Mouse (Mus musculus): ENCODE results near the gene Csmd2. TPM values are rescaled to one million over a fixed set of nuclear protein-coding genes. Genes with fewer than 3 reads are reported as not detected.

The Csmd2 gene
- polyA plus RNA-seq, 1 experiment from 2014 or later: not detected

DNA sequence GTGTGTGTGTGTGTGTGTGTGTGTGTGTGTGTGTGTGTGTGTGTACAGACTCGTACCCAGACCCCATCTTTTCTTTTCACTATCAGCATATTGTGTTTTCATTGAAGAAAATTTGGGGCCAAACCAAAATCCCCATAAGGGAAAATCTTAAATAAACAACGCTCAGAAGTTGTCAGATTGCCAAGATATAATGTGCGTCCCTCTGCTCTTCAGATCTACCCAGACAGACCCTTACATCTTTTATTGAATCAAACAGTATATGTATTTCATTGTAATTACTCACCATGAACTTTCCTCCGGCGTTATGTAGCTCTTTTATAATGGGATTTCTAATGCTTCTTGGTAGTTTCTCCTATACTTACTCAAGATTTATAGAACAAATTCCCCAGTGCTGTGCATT, 479.1 kb downstream of the Csmd2 start:
- Histone ChIP-seq H3K27ac (ENCODE audit: low read depth) (no peak overlapping the region), H3K4me2 (ENCODE audit: low read depth, low read length) (no peak overlapping the region), H3K9me3 (ENCODE audit: low read length) (no peaks in the 10 kb centered on the region), H3K27me3 (ENCODE audit: insufficient read depth, low read length) (no peaks in the 10 kb centered on the region), H3K4me1 (ENCODE audit: insufficient read depth) (no peaks in the 10 kb centered on the region), H3K4me3 (ENCODE audit: low read depth, low read length) (no peak overlapping the region), H3K36me3 (replicated peaks; ENCODE audit: insufficient read depth, low read length) (no peaks in the 10 kb centered on the region), H3K9ac (replicated peaks) (no peak overlapping the region)
- 77% methylated on average over 5 of the region's 5 CpGs for whole genome bisulfite sequencing (ENCODE audit: insufficient replicate concordance)
- TF ChIP-seq EP300 (IDR thresholded peaks at IDR 0.05; ENCODE audit: low read depth) (no peak), CTCF (IDR thresholded peaks at IDR 0.05; ENCODE audit: low read depth) (no peak)
- ATAC-seq: no peak
- DNase-seq: no peak

DNA sequence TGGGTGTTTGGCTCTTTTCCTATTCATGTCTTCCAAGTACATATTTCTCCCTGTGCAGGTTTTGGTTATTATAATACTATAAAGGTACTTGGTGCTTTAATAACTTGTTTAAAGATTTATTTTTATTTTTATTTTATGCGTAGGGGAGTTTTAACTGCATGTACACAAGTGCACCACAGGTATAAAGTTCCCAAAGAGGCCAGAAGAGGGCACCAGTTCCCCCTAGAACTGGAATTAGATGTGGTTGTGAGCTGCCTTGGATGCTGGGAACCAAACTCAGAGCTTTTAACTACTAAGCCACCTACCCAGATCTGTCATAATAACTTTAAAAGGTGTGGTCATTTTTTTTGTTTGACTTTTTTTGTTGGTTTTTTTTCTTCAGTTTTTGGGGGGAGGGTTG, 480.4 kb downstream of the Csmd2 start:
- TF ChIP-seq EP300 (IDR thresholded peaks at IDR 0.05; ENCODE audit: low read depth) (no peak), CTCF (IDR thresholded peaks at IDR 0.05; ENCODE audit: low read depth) (no peak)
- Histone ChIP-seq H3K27me3 (ENCODE audit: insufficient read depth, low read length) (no peaks in the 10 kb centered on the region), H3K27ac (ENCODE audit: low read depth) (no peak overlapping the region), H3K4me3 (ENCODE audit: low read depth, low read length) (no peak overlapping the region), H3K4me1 (ENCODE audit: insufficient read depth) (no peaks in the 10 kb centered on the region), H3K9me3 (ENCODE audit: low read length) (no peaks in the 10 kb centered on the region), H3K9ac (replicated peaks) (no peak overlapping the region), H3K4me2 (ENCODE audit: low read depth, low read length) (no peak overlapping the region), H3K36me3 (replicated peaks; ENCODE audit: insufficient read depth, low read length) (no peaks in the 10 kb centered on the region)
- ATAC-seq (no peak), DNase-seq (no peak)
- 80% methylated on average over 1 of the region's 1 CpGs for WGBS (ENCODE audit: insufficient replicate concordance)

DNA sequence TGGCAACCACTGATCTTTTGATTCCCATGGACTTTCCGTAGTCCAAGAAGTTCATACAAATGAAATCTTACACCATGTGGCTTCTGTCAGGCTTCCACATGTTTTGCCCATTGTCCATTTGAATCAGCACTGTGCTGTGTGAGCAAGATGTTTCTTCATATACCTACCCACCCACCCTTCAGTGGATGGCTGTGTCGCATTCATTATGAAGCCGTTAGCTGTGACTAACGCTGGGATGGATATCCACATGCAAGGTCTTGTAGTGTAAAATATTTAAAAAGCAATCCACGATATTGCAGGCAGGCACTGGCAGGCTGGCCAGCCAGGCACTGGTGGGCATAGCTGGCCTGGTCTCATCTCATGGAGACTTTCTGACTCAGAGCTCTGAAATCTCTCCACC, 488.6 kb downstream of the Csmd2 start:
- H3K9ac ChIP-seq (replicated peaks): no peak overlapping the region
- no peak overlapping the region for H3K27ac ChIP-seq (ENCODE audit: low read depth)
- no peak overlapping the region for H3K4me3 ChIP-seq (ENCODE audit: low read depth, low read length)
- no peak overlapping the region for H3K4me2 ChIP-seq (ENCODE audit: low read depth, low read length)
- no peaks in the 10 kb centered on the region for H3K27me3 ChIP-seq (ENCODE audit: insufficient read depth, low read length)
- ATAC-seq (no peak), DNase-seq (no peak)
- WGBS (ENCODE audit: insufficient replicate concordance): 81% methylated on average over 5 of the region's 5 CpGs
- no peaks in the 10 kb centered on the region for H3K9me3 ChIP-seq (ENCODE audit: low read length)
- H3K36me3 ChIP-seq (replicated peaks; ENCODE audit: insufficient read depth, low read length): no peaks in the 10 kb centered on the region
- no peaks in the 10 kb centered on the region for H3K4me1 ChIP-seq (ENCODE audit: insufficient read depth)
- TF ChIP-seq EP300 (IDR thresholded peaks at IDR 0.05; ENCODE audit: low read depth) (no peak), CTCF (IDR thresholded peaks at IDR 0.05; ENCODE audit: low read depth) (no peak)

DNA sequence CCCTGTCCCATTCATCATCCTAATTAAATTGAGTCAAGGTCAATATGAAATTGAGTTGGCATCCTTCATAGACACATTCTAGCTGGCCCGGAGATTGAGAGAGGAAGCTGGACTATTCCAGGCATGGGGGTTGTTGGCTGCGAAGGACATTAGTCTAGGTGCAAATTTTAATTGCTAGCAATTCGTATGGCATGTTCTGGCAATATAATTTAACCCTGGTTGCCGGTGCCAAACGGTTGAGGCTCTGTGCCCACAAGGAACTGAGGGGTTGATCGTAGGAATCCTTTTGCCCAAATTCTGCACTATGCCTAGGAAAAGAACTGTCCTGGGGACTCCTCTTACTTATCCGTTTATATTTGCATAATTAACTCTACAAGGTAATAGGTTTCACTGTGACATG, 496.2 kb downstream of the Csmd2 start:
- no peak for DNase-seq
- no peaks in the 10 kb centered on the region for H3K9me3 ChIP-seq (ENCODE audit: low read length)
- no peaks in the 10 kb centered on the region for H3K27me3 ChIP-seq (ENCODE audit: insufficient read depth, low read length)
- no peaks in the 10 kb centered on the region for H3K4me1 ChIP-seq (ENCODE audit: insufficient read depth)
- ATAC-seq: no peak
- WGBS (ENCODE audit: insufficient replicate concordance): 74% methylated on average over 7 of the region's 7 CpGs
- H3K4me3 ChIP-seq (ENCODE audit: low read depth, low read length): no peak overlapping the region
- TF ChIP-seq CTCF (IDR thresholded peaks at IDR 0.05; ENCODE audit: low read depth) (no peak), EP300 (IDR thresholded peaks at IDR 0.05; ENCODE audit: low read depth) (no peak)
- H3K27ac ChIP-seq (ENCODE audit: low read depth): no peak overlapping the region
- no peak overlapping the region for H3K9ac ChIP-seq (replicated peaks)
- H3K36me3 ChIP-seq (replicated peaks; ENCODE audit: insufficient read depth, low read length): no peaks in the 10 kb centered on the region
- H3K4me2 ChIP-seq (ENCODE audit: low read depth, low read length): no peak overlapping the region

DNA sequence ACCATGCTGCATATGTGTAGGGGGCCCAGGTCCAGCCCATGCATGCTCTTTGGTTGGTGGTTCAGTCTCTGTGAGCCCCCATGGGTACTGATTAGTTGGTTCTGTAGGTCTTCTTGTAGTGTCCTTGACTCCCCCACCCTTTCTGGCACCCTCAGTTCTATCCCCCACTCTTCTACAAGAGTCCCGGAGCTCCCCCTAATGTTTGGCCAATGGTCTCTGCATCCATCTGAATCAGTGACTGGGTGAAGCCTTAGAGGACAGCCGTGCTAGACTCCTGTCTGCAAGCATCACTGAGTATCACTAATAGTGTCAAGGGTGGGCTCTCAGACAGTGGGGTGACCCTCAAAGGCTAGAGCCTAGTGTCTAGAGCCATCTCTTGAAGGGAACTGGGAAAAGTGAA, 497.0 kb downstream of the Csmd2 start:
- Histone ChIP-seq H3K27ac (ENCODE audit: low read depth) (no peak overlapping the region), H3K36me3 (replicated peaks; ENCODE audit: insufficient read depth, low read length) (no peaks in the 10 kb centered on the region), H3K4me2 (ENCODE audit: low read depth, low read length) (no peak overlapping the region), H3K9me3 (ENCODE audit: low read length) (no peaks in the 10 kb centered on the region), H3K27me3 (ENCODE audit: insufficient read depth, low read length) (no peaks in the 10 kb centered on the region), H3K4me3 (ENCODE audit: low read depth, low read length) (no peak overlapping the region), H3K4me1 (ENCODE audit: insufficient read depth) (no peaks in the 10 kb centered on the region), H3K9ac (replicated peaks) (no peak overlapping the region)
- TF ChIP-seq CTCF (IDR thresholded peaks at IDR 0.05; ENCODE audit: low read depth): no peak
- no peak for TF ChIP-seq EP300 (IDR thresholded peaks at IDR 0.05; ENCODE audit: low read depth)
- no peak for DNase-seq
- 42% methylated on average over 2 of the region's 2 CpGs for WGBS (ENCODE audit: insufficient replicate concordance)
- no peak for ATAC-seq

DNA sequence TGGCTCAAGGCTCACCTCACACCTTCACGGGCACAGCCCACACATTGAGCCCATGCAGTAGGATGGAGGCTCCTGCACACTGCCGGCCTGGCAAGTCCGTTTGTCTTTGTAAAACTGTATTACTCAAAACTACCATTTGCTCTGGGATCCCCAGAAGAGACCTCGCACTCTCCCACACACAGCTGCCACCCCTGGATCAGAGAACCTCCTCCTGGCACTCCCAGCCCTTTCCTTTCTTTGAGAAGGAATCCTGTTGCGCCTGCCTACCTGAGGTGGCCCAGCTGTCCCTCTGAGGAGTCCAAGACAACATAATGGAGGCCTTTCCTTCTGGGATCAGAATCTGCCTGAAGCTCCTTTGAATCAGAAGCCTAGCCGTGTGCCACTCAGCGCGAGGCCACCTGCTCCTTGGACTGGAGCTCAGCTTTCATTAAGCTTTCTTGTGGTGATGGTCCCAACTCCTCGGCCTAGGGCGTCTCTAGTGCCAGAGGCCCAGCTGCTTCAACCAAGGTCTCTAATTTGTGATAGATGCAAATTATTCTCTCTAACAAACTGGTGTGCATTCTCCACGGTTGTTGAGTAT, 502.0 kb downstream of the Csmd2 start:
- Histone ChIP-seq H3K4me3 (ENCODE audit: low read depth, low read length) (no peak overlapping the region), H3K4me1 (ENCODE audit: insufficient read depth) (no peaks in the 10 kb centered on the region), H3K36me3 (replicated peaks; ENCODE audit: insufficient read depth, low read length) (no peaks in the 10 kb centered on the region), H3K4me2 (ENCODE audit: low read depth, low read length) (no peak overlapping the region), H3K9ac (replicated peaks) (no peak overlapping the region), H3K27me3 (ENCODE audit: insufficient read depth, low read length) (no peaks in the 10 kb centered on the region), H3K9me3 (ENCODE audit: low read length) (no peaks in the 10 kb centered on the region), H3K27ac (ENCODE audit: low read depth) (no peak overlapping the region)
- 78% methylated on average over 11 of the region's 11 CpGs for WGBS (ENCODE audit: insufficient replicate concordance)
- DNase-seq (no peak), ATAC-seq (no peak)
- TF ChIP-seq EP300 (IDR thresholded peaks at IDR 0.05; ENCODE audit: low read depth) (no peak), CTCF (IDR thresholded peaks at IDR 0.05; ENCODE audit: low read depth) (no peak)

DNA sequence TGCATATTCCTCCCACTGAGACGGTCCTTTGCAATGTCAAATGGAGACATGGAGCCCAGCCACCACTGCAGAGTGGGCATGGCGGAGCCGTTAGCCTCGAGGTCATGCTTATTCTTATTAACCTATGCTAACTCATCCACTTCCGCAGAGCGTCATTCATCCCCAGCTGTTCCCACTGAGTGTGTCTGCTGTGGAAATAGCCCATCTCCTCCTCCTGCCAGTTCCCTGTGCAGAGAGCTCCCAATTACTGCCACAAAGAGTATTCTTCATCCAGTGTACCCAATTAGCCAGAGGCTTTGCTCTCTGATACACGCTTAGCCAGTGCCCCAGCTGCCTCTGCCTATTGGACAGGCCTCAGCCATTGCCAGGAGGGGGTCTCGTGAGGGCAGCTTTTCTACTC, 504.4 kb downstream of the Csmd2 start:
- Histone ChIP-seq H3K4me3 (ENCODE audit: low read depth, low read length) (no peak overlapping the region), H3K9me3 (ENCODE audit: low read length) (no peaks in the 10 kb centered on the region), H3K27ac (ENCODE audit: low read depth) (no peak overlapping the region), H3K4me2 (ENCODE audit: low read depth, low read length) (no peak overlapping the region), H3K27me3 (ENCODE audit: insufficient read depth, low read length) (no peaks in the 10 kb centered on the region), H3K4me1 (ENCODE audit: insufficient read depth) (no peaks in the 10 kb centered on the region), H3K9ac (replicated peaks) (no peak overlapping the region), H3K36me3 (replicated peaks; ENCODE audit: insufficient read depth, low read length) (no peaks in the 10 kb centered on the region)
- 66% methylated on average over 8 of the region's 8 CpGs for WGBS (ENCODE audit: insufficient replicate concordance)
- ATAC-seq (no peak), DNase-seq (no peak)
- TF ChIP-seq EP300 (IDR thresholded peaks at IDR 0.05; ENCODE audit: low read depth): no peak
- no peak for TF ChIP-seq CTCF (IDR thresholded peaks at IDR 0.05; ENCODE audit: low read depth)

All from liver, postnatal 0 days (tissue).